Mouse (Mus musculus): ENCODE measurements around the gene Cyp4a10.
"Not testable (repeated sequence)": the region's sequence is repeated elsewhere in the genome, so short reads cannot be mapped to it uniquely, and the experiment has no call there.

Cyp4a10 gene

DNA sequence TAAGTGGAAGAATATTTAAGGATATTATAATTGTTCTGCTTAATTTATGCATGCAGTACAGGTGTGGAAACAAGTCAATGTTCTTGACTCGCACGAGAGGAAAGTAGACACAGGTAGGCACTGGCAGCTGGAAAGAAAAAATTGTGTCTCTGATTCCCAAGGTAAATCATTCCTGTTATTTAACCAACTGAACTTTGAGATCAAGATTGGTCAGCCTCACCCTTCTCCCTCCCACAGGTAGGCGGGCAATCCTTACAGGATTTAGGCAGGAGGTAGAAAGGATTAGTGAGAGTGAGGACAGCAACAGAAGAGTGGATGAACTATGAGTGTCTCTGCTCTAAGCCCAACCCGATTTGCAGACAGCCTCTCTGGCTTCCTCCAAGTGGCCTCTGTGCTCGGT, at the start of gene Cyp4a10:
Gene Cyp4a10 (plus strand): TSS at position 265 of the 400 bp plus-strand sequence.
- not testable (repeated sequence) for DNase-seq (ENCODE audit: low spot score in 2 of 2)

DNA sequence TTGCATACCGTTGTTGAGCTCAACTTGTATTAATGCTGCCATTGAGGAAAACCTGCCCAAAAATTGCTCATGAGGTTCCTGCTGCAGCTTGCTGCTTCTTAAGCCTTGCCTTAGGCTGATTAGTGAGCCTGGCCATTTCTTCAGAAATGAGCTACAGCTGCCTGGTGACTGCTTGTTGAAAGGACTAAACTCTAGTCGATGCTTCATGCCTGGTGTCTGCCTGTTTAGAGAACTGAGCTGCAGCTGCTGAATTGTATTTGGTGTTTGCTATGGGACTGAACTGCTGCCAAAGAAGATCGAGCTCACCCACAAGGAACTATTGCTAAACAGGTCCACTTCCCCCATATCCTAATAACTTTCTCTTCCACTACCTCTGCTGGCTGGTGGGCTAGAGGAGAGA, 44.5 kb upstream of the Cyp4a10 start:
- not testable (repeated sequence) for DNase-seq (ENCODE audit: low spot score in 2 of 2)

DNA sequence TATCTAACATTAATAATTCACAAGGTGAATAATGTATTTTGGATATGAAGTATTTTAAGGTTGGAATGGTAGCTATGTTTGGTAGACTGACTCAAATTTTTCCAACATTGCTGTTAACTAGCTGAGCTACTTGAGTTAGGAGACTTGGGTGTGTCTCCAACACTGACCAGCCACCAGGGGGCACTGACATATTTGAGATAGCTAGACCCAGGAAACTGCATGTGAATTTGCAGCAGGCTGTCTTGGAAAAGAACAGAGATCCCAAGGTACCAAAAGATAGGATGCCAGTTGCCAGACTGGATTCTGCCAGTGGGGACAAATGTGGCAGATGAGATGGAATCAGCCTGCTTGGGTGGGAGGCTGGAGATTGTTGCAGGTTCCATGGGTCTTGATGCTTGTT, 42.0 kb upstream of the Cyp4a10 start:
- peak in 1 of 2 experiments; percentile 4 for DNase-seq (ENCODE audit: low spot score in 2 of 2)

DNA sequence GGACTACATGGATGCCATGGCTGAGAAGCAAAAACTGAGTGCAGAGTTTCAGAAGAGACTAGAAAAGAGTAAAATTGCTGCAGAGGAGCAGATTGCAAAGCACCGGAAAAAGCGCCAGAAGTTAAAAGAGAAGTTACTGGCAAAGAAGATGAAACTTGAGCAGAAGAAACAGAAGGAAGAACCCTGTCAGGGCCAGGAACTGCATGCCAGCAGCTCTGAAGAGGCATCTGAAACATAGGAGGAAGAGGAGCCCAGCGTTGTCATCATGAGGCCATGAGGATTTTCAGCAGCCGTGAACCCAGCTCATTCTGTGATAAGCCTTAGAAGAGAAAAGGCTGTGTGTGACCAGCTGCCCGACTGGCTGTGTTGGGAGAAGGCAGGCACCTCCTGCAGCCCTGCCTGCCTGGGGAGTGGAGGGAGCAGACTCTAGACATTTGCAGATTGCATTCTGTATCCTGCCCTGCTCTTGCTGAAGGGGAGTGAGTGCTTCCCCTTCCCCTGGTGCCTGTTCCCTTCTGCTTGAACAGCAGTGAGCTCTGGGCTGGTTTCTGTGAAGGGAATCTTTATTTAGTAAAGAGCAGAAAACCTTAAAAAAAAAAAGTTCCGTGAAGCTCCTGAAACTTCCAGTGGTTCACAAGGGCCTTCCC, 36.9 kb upstream of the Cyp4a10 start:
- DNase-seq (ENCODE audit: low spot score in 2 of 2): peak in 1 of 2 experiments; percentile 1

DNA sequence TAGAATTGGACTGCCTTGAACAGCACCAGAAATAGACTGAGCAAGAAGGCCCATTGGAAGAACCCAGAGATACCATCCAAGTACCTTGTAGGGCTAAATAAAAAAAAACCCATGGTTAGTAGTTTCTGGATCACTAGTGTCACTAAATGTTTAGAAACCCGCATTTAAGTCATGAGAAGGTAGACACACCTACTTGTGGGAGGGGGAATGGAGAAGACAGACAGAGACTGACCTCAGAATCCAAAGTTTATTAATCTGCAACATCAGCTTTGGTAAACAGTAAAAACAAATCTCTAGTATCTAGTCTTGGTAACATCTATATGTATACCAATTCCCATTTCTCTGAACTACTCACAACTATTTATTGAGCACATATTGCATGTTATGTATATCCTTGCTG, 22.1 kb upstream of the Cyp4a10 start, which contains the start of gene Cyp4a14:
Gene Cyp4a14 (minus strand): TSS at position 142 of the 400 bp plus-strand sequence.
- DNase-seq (ENCODE audit: low spot score in 2 of 2): no peak

DNA sequence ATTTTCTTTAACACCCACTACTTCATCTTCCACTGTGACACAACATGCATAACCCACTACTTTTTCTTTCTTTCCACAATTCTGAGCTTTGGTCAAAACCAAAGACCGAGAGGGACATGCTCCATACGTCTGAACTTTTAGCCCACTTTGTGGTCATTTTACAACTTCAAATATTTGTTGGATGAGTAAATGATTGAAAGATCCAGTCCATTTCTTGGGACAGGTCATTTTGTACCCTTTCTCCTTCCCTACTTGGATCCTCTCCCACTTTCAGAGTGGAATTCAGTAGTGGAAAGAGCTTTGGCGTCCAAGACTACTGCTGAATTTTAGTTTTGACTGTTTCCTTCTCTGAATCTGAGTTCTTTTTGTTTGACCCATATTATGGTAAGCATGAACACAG, 20.6 kb upstream of the Cyp4a10 start:
- no peak for DNase-seq (ENCODE audit: low spot score in 2 of 2)

DNA sequence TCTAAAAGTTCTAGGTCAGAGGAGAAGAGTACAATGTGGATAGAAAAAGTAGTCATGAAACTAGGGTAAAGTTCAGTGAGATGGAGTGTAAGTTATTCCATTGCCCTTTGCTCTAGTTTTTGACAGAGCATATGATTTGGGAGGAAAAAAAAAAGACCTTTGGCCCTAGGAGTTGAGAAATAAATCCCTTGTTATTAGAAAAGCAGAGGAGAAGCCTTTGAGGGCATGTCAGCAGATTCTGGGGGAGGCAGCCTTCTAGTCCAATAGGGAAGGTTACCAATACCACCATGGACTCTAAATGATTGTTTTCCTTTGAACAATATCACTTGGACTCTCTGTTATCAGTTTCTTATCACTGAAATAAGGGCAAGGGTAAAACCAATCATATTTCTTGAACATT, 4.1 kb upstream of the Cyp4a10 start:
- not testable (repeated sequence) for DNase-seq (ENCODE audit: low spot score in 2 of 2)

DNA sequence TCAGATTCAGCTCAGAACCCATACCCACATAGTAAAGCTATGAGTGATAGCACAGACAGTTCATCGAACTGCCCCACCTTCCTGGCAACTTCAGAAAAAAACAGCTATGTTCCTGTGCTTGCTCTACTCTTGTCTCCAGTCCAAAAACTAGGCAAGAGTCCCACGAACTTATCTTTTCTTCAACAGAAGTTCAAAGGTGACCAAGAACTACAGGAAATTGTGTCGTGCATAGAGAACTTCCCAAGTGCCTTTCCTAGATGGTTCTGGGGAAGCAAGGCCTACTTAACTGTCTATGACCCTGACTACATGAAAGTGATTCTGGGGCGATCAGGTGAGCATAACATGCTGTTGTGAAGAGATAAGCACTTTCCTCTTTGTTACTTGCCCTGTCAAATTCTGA, 1.4 kb downstream of the Cyp4a10 start:
- DNase-seq (ENCODE audit: low spot score in 2 of 2): no peak

DNA sequence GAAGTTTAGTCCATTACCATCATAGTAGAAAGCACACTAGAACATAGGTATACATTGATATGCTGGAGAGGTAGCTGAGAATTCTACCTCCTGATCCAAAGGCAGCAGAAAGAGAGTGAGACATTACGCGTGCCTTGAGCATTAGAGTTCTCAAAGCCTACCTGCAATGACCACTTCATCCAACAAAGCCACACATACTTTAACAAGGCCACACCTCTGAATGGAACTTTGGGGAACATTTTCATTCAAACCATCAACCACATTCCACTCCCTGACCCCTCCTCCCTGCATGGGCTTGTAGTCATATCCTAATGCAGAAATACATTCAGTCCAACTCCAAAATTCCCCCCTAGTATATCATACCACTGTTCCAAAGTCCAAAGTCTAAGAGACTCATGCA, 3.7 kb downstream of the Cyp4a10 start:
- DNase-seq (ENCODE audit: low spot score in 2 of 2): no peak

DNA sequence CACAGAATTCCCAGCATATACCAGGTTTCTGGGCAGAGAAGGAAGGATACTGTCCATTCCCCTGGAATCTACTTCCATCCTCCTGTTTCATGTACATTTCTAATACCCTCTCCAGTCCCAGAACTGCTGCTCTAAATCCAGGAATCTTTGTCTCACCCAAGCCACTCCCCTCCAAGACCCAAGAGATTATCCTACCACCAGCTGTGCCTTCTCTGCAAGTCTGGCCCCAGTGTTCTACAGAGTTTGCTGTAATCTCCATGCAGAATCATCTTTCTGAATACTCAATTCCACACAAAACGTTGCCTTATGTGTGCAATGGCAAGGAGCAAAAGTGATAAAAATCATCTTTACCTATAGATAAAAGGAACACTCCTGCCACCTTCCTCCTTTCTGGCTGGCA, 27.0 kb downstream of the Cyp4a10 start:
- no peak for DNase-seq (ENCODE audit: low spot score in 2 of 2)

DNA sequence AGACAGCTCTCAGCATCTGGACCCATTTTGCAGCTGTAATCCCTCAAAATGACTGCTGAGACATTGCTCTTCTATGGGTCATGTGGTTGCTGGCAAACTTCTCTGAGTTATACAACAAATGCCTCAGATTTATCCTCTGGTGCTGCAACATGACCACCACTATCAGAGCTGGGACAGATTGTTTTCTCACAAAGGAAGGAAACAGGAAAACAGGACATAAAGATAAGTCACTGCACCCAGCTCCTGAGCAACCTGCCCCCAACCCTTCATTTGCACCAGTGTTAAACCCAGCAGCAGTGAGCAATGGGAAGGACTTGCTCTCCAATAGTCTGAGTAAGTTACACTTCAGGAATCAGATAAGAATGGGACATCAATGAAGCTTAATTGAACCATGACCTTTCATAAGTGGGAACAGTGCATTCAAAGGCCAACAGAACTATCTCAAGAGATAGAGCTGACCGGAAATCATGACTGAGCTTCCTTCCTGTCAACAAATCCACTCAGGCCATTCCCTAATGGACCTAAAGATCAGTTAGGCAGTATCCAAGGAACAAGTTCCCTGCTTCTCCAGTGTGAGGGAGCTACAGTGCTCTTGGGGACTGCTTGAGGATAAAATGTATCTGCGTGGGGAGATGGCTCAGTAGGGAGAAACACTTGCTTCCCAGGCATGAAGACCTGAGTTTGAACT, 28.2 kb downstream of the Cyp4a10 start:
- no peak for DNase-seq (ENCODE audit: low spot score in 2 of 2)

DNA sequence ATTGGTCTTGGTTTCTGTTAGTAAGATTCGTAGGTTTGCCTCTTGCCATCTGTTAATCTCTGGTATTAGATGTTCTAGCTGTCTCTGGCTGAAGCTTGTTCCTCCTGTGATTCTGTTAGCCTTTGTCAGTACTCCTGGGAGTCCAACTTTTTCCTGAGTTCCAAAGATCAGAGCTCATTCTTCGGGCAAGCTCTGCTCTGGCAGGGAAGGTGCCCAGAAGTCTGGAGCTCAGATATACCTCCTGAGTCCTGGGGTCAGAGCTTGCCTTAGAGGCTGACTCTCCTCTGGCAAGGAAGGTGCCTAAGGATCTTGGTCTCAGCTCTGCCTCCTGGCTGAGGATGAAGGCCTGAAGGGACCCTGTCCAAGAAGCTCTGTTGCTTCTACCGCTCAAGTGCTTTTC, 34.7 kb downstream of the Cyp4a10 start:
- DNase-seq (ENCODE audit: low spot score in 2 of 2): no peak

DNA sequence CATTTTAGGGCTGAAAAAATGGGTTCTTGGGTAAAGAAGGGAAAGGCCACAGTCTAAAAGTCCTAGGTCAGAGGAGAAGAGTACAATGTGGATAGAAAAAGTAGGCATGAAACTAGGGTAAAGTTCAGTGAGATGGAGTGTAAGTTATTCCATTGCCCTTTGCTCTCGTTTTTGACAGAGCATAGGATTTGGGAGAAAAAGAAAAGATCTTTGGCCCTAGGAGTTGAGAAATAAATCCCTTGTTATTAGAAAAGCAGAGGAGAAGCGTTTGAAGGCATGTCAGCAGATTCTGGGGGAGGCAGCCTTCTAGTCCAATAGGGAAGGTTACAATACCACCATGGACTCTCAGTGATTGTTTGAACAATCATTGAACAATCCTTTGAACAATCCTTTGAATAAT, 37.4 kb downstream of the Cyp4a10 start:
- DNase-seq (ENCODE audit: low spot score in 2 of 2): no peak

DNA sequence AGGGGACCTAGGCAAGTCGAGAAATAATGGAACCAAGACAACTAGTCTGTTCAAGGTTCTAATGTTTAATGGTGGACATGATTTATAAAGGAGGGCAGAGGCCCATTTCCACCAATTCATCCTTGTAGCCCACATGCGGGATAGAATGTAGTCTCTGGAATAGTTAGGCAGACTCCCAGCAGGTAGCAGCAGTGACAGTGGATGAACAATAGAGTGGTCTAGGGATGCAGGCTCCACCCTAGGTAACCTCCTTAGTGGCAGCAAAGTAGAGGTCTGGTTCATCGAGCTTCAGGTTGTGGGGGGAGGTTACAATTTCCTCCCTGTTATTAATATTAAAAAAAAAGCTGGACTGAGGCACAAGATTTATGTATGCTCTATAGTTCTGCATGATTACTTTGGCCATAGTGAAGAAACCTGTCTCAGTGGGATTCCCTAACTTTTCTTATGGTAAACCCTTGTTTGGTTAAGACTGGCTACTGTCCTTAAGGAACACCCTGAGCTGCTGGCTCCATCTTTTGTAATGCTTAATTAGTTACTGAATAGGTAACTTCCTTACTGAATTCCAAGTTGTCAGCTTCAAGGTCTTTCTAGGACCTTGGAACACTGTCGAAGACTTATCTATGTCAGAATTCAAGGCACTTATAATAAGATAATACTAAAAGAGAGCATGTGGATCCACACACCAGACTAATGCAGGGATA, 39.9 kb downstream of the Cyp4a10 start:
- no peak for DNase-seq (ENCODE audit: low spot score in 2 of 2)

DNA sequence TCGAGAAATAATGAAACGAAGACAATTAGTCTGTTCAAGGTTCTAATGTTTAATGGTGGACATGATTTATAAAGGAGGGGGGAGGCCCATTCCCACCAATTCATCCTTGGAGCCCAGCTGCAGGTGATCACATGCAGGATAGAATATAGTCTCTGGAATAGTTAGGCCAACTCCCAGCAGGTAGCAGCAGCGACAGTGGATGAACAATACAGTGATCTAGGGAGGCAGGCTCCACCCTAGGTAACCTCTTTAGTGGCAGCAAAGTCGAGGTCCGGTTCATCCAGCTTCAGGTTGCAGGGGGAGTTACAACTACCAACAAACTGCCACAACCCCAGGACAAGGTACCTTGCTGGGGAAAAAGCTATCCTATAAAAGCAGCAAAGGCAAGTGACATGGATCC, 43.2 kb downstream of the Cyp4a10 start:
- not testable (repeated sequence) for DNase-seq (ENCODE audit: low spot score in 2 of 2)

DNA sequence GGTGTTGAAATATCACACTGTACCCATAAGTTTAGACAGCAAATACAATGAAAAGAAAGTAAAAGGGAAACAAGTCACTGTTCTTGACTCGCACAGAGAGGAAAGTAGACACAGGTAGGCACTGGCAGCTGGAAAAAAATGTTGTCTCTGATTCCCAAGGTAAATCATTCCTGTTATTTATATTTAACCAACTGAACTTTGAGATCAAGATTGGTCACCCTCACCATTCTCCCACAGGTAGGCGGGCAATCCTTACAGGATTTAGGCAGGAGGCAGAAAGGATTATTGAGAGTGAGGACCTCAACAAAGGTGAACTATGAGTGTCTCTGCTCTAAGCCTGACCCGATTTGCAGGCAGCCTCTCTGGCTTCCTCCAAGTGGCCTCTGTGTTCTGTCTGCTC, 45.3 kb downstream of the Cyp4a10 start, which contains the start of gene Cyp4a31:
Gene Cyp4a31 (plus strand): TSS at position 249 of the 400 bp plus-strand sequence.
- no peak for DNase-seq (ENCODE audit: low spot score in 2 of 2)

DNA sequence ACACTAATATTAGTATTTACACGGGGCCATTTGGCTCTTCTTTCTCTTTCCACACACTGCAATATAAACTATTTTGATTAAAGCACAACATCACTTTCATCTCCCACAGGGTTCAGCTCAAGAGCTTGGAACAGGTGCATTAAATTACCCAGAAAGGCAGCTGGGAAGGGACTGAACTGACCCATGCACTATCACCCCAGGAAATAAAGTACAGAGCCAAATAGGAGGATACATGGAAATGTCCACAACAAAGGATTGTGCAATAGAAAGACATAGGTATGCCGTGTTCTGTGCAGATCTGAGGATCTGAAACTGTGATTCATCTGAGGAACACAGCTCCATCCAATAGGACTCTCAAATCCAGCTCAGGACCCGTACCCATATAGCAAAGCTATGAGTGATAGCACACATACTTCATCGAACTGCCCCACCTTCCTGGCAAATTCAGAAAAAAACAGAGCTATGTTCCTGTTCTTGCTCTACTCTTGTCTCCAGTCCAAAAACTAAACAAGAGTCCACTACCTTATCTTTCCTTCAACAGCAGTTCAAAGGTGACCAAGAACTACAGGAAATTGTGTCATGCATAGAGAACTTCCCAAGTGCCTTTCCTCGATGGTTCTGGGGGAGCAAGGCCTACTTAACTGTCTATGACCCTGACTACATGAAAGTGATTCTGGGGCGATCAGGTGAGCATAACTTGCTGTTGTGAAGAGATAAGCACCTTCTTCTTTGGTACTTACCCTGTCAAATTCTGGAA, 46.6 kb downstream of the Cyp4a10 start:
- DNase-seq (ENCODE audit: low spot score in 2 of 2): not testable (repeated sequence)

DNA sequence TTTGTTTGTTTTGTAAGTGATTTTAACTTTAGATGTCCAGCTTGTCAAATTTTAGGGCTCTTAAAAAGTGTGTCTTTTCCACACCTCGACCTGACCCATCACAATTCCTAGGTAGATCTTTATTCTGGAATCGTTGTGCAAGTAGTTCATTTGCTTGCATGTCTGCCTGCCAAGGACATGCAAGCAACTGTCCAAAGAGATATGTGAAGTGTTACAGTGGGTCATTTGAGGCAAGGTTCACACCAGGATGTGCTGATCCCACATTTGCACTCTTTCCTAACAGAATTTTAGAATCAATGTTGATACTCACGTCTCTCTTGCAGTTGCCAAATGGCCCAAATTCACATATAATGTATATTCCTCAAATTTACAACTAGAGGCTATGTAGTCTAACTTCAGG, 57.2 kb downstream of the Cyp4a10 start:
- DNase-seq (ENCODE audit: low spot score in 2 of 2): no peak

DNA sequence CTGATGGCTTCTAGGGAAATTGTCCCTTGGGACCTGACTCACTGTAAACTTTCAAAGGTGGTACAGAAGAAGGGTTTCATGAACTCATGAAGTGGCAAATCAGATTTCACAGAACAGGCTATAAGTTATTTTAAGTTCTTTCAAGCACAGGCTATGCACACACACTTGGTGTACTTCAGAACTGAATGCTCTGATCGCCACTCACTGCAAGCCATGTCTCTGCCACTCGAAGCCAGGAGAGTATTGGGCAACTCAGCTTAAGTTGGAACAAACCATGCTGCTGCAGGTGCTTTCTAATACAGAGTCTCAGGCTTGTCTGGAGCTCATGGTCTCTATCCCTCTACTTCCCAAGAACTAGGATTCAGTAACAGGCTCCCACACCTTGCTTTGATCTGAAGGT, 57.7 kb downstream of the Cyp4a10 start:
- no peak for DNase-seq (ENCODE audit: low spot score in 2 of 2)

DNA sequence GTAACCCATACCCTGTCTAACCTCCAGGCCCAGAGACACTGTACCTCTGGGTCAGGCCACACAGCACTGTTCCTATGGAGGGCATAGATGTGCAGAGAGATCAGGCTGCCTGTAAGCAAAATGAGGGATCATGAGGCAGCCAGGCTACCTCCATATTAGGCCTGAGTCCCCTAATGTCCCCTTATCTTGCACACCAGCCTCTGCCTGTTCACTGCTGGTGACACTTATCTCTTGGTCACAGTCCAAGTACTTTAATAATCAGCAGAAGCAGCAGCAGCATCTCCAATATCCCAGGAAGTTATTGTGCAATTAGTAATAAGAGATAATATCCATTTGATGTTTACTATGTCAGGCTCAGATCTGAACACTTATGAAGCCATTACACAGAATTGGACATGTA, 65.0 kb downstream of the Cyp4a10 start:
- DNase-seq (ENCODE audit: low spot score in 2 of 2): no peak
